Mouse (Mus musculus): ENCODE results near the gene Mrpl14.

Gene Mrpl14

GRCm38 (mm10) chr17:45686716-45687115 lies 594 bp downstream of the Mrpl14 start, which contains the start of gene Tmem63b:
Gene Tmem63b, minus strand, starts transcription at chr17:45686905.
- DNase-seq (ENCODE audit: low spot score in 2 of 2) = no peak

- no peak for DNase-seq (ENCODE audit: low spot score in 2 of 2)
These were observed 3.0 kb downstream of the Mrpl14 start for GRCm38 (mm10) chr17:45689120-45689519.

- no peak for DNase-seq (ENCODE audit: low spot score in 2 of 2)
These were observed 3.9 kb downstream of the Mrpl14 start for GRCm38 (mm10) chr17:45690044-45690443.

GRCm38 (mm10) chr17:45692159-45692558 lies 6.0 kb downstream of the Mrpl14 start:
- DNase-seq (ENCODE audit: low spot score in 2 of 2) = no peak

- no peak for DNase-seq (ENCODE audit: low spot score in 2 of 2)
These were observed 7.9 kb downstream of the Mrpl14 start for GRCm38 (mm10) chr17:45693812-45694565.

- DNase-seq (ENCODE audit: low spot score in 2 of 2) = no peak
These were observed 9.4 kb downstream of the Mrpl14 start for GRCm38 (mm10) chr17:45695227-45696120.

- DNase-seq (ENCODE audit: low spot score in 2 of 2) = no peak
These were observed 10.9 kb downstream of the Mrpl14 start for GRCm38 (mm10) chr17:45696981-45697380.

- DNase-seq (ENCODE audit: low spot score in 2 of 2) = no peak
These were observed 12.2 kb downstream of the Mrpl14 start for GRCm38 (mm10) chr17:45698368-45698767.

- DNase-seq (ENCODE audit: low spot score in 2 of 2) = no peak
These were observed 13.1 kb downstream of the Mrpl14 start for GRCm38 (mm10) chr17:45699039-45699740.

GRCm38 (mm10) chr17:45700496-45701235 lies 14.5 kb downstream of the Mrpl14 start:
- DNase-seq (ENCODE audit: low spot score in 2 of 2) = no peak

- no peak for DNase-seq (ENCODE audit: low spot score in 2 of 2)
These were observed 15.1 kb downstream of the Mrpl14 start for GRCm38 (mm10) chr17:45701236-45701591.

- DNase-seq (ENCODE audit: low spot score in 2 of 2) = no peak
These were observed 16.1 kb downstream of the Mrpl14 start for GRCm38 (mm10) chr17:45702254-45702653.

GRCm38 (mm10) chr17:45703187-45703586 lies 17.1 kb downstream of the Mrpl14 start:
- DNase-seq (ENCODE audit: low spot score in 2 of 2) = no peak

- DNase-seq (ENCODE audit: low spot score in 2 of 2) = no peak
These were observed 20.7 kb downstream of the Mrpl14 start for GRCm38 (mm10) chr17:45706796-45707195.

- DNase-seq (ENCODE audit: low spot score in 2 of 2) = no peak
These were observed 21.3 kb downstream of the Mrpl14 start for GRCm38 (mm10) chr17:45707376-45707775.

GRCm38 (mm10) chr17:45708179-45708578 lies 22.1 kb downstream of the Mrpl14 start:
- no peak for DNase-seq (ENCODE audit: low spot score in 2 of 2)

- DNase-seq (ENCODE audit: low spot score in 2 of 2) = no peak
These were observed 23.7 kb downstream of the Mrpl14 start for GRCm38 (mm10) chr17:45709829-45710228.

- no peak for DNase-seq (ENCODE audit: low spot score in 2 of 2)
These were observed 24.3 kb downstream of the Mrpl14 start for GRCm38 (mm10) chr17:45710407-45710806.

GRCm38 (mm10) chr17:45711525-45711924 lies 25.4 kb downstream of the Mrpl14 start:
- DNase-seq (ENCODE audit: low spot score in 2 of 2) = no peak

- DNase-seq (ENCODE audit: low spot score in 2 of 2) = peak in 1 of 2 experiments; percentile 73
These were observed 32.2 kb downstream of the Mrpl14 start for GRCm38 (mm10) chr17:45718323-45718722.
